Mouse (Mus musculus) hindlimb bud, embryonic 11.5 days (tissue): Measurements from ENCODE around the gene Ankmy2.

Experiments used
- DNase-seq: peaks from one replicate; pipeline ENCODE4 v3.0.0-alpha.2; 2012; ENCODE audit warnings: low read depth, low spot score; ENCODE audit errors: extremely low spot score

Gene Ankmy2

GRCm38 (mm10) chr12:36241171-36241570 lies 84.3 kb downstream of the Ankmy2 start:
- DNase-seq = no peak
